Mouse (Mus musculus) liver, embryonic 12.5 days (tissue): ENCODE measurements around the gene Snrpb. TPM values are rescaled to one million over a fixed set of nuclear protein-coding genes. Genes with fewer than 3 reads are reported as not detected.

ENCODE experiments used
- ATAC-seq: fragments of 200-750 bp; cut with Nextera tagmentation; 2 replicates; pipeline ENCODE4 v1.8.0; 2017; ENCODE audit warnings: moderate number of reproducible peaks, mild to moderate bottlenecking, moderate library complexity
- H3K27ac ChIP-seq: fragments of 300-500 bp; sonication (generic); 2 replicates; pipeline ENCODE4 v1.5.1; 2016; ENCODE audit warnings: mild to moderate bottlenecking
- H3K27me3 ChIP-seq: fragments of 300-500 bp; sonication (generic); replicated peaks from 2 replicates; pipeline ENCODE4 v1.6.1; 2016; ENCODE audit warnings: mild to moderate bottlenecking, moderate library complexity
- H3K36me3 ChIP-seq: fragments of 300-500 bp; sonication (generic); 2 replicates; pipeline ENCODE4 v1.6.1; 2016; ENCODE audit warnings: mild to moderate bottlenecking, moderate library complexity
- H3K4me1 ChIP-seq: fragments of 300-500 bp; sonication (generic); 2 replicates; pipeline ENCODE4 v1.6.1; 2016
- H3K4me2 ChIP-seq: fragments of 300-500 bp; sonication (generic); 2 replicates; pipeline ENCODE4 v1.6.1; 2016; ENCODE audit warnings: mild to moderate bottlenecking, moderate library complexity
- H3K4me3 ChIP-seq: fragments of 300-500 bp; sonication (generic); 2 replicates; pipeline ENCODE4 v1.5.1; 2016; ENCODE audit warnings: mild to moderate bottlenecking, moderate library complexity
- H3K9ac ChIP-seq: fragments of 300-500 bp; sonication (generic); 2 replicates; pipeline ENCODE4 v1.6.1; 2016; ENCODE audit warnings: mild to moderate bottlenecking, moderate library complexity
- H3K9me3 ChIP-seq: fragments of 300-500 bp; sonication (generic); replicated peaks from 2 replicates; pipeline ENCODE4 v1.6.1; 2016; ENCODE audit warnings: mild to moderate bottlenecking, moderate library complexity
- WGBS: fragments of 180-500 bp; shearing (Covaris S2); methylation state at CpG from one replicate; pipeline ENCODE4 v1.1.7; 2016; ENCODE audit not compliant: insufficient replicate concordance; 5-methylcytosine and 5-hydroxymethylcytosine counted together
- polyA plus RNA-seq: library from polyadenylated mRNA; unstranded; fragments of >200 nt; fragmentation: Nextera tagmentation; extraction: Ambion mirVana; gene quantifications from 2 replicates; pipeline ENCODE4 v1.2.1, GENCODE M21; 2016

The Snrpb gene
- 436 and 453 TPM in 2 replicates for polyA plus RNA-seq

DNA sequence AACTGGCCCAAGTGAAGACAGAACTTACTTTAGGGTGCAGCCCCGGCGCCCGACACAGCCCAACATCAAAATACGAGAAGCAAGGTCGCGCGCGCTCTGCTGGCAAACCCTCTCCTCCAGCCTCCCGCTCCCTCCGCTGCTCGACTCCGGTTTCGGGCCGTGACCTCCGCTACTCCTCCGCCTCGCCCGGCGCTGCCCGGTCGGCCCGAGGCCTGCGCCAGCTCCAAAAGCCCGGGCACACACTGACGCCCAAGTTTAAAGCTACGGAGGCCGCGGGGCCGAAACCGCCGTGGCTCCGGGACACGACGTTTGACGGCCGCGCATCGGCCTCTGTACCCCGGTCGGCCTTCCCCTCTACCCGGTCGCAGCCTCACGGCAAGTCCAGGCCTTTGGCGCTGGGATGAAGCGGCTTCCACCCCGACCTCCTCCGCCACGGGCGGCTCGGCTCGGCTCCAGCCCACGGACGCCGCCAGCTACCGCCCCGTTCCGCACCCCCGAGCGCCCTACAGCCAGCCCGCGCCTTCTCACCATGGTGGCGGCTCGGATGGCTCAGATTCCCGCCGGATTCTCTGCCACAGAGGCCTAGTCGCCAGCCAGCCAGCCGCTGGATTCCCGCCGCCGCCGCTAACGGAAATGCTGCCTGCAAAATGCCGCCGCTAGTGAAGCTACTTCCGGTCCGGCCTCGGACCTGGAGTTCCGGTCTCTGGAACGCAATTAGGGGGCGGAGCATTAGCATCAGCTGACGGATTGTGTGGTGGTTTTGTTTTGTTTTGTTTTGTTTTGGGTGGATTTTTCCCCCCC, at the start of gene Snrpb:
Snrpb (minus strand) TSS at position 698 of the 801 bp plus-strand sequence.
- peak; percentile 86 for ATAC-seq
- under 1% methylated on average over 81 of the region's 81 CpGs for WGBS
- Histone ChIP-seq H3K4me1 (peaks cover 33% of the 10 kb centered on the region), H3K9me3 (no peaks in the 10 kb centered on the region), H3K36me3 (peaks cover 35% of the 10 kb centered on the region), H3K9ac (peak within 1 kb of the TSS; percentile 99), H3K4me2 (peak within 1 kb of the TSS; percentile 87), H3K27ac (peak within 1 kb of the TSS; percentile 88), H3K27me3 (no peaks in the 10 kb centered on the region), H3K4me3 (peak within 1 kb of the TSS; percentile 100)

DNA sequence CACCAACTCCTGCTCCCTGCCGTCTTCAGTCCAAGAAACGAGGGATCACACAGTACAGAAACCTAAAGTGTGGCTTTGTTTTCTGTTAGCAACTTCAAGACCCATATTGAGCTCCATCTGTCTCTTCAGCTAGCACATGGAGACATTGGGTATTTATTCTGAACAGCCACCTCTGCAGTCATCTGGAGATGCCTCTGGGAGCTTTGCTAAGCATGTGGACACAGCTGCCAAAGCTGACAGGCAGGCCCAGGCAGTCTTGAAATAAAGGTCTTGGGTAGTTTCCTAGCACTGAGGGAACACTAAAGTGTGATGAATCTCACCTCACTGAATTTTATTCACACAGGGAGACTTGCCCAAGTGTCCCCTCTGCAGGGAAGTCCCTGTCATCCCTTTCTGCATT, 32.4 kb upstream of the Snrpb start:
- Histone ChIP-seq H3K4me2 (no peak overlapping the region), H3K27ac (no peak overlapping the region), H3K4me3 (no peak overlapping the region), H3K4me1 (no peaks in the 10 kb centered on the region), H3K27me3 (no peaks in the 10 kb centered on the region), H3K36me3 (no peaks in the 10 kb centered on the region), H3K9ac (no peak overlapping the region), H3K9me3 (no peaks in the 10 kb centered on the region)
- 74% methylated on average over 2 of the region's 2 CpGs for WGBS
- ATAC-seq: no peak

GRCm38 (mm10) chr2:130209636-130210035, 30.4 kb upstream of the Snrpb start:
- Histone ChIP-seq H3K4me3 (no peak overlapping the region), H3K27me3 (no peaks in the 10 kb centered on the region), H3K9ac (no peak overlapping the region), H3K27ac (no peak overlapping the region), H3K9me3 (no peaks in the 10 kb centered on the region), H3K36me3 (no peaks in the 10 kb centered on the region), H3K4me1 (no peaks in the 10 kb centered on the region), H3K4me2 (no peak overlapping the region)
- ATAC-seq: no peak
- 68% methylated on average over 3 of the region's 3 CpGs for WGBS

GRCm38 (mm10) chr2:130207996-130208395, 28.8 kb upstream of the Snrpb start:
- 0 out of 2 replicates have a peak, but pooled peaks cover 3% of the 10 kb centered on the region for H3K27me3 ChIP-seq
- no peak overlapping the region for H3K4me2 ChIP-seq
- H3K9ac ChIP-seq: no peak overlapping the region
- no peak overlapping the region for H3K27ac ChIP-seq
- H3K4me3 ChIP-seq: no peak overlapping the region
- H3K9me3 ChIP-seq: no peaks in the 10 kb centered on the region
- no peaks in the 10 kb centered on the region for H3K36me3 ChIP-seq
- no peaks in the 10 kb centered on the region for H3K4me1 ChIP-seq
- 57% methylated on average over 3 of the region's 3 CpGs for WGBS
- ATAC-seq: no peak

DNA sequence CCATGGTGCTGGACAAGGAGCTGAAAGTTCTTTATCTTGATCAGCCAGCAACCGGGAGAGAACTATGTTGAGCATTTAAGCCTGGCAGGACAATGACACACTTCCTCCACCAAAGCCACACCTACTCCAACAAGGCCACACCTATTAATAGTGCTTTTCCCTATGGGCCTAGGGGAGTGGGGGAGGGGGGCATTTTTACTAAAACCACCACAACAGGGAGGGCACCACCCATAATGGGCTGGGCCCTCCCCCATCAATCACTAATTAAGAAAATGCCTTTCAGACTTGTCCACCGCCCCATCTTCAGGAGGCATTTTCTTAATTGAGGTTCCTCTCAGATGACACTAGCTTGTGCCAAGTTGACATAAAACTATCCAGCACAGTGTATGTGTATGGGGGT, 28.2 kb upstream of the Snrpb start:
- Histone ChIP-seq H3K9ac (no peak overlapping the region), H3K4me3 (no peak overlapping the region)

GRCm38 (mm10) chr2:130200961-130201360, 21.8 kb upstream of the Snrpb start:
- Histone ChIP-seq H3K9me3 (no peaks in the 10 kb centered on the region), H3K4me3 (no peak overlapping the region), H3K4me2 (no peak overlapping the region), H3K9ac (no peak overlapping the region), H3K27me3 (0 out of 2 replicates have a peak, but pooled peaks cover 6% of the 10 kb centered on the region), H3K4me1 (no peaks in the 10 kb centered on the region), H3K27ac (no peak overlapping the region), H3K36me3 (no peaks in the 10 kb centered on the region)
- ATAC-seq: no peak
- WGBS: 70% methylated on average over 5 of the region's 5 CpGs

More for the DNA sequence above, 28.2 kb upstream of the Snrpb start:
- Histone ChIP-seq H3K27me3 (0 out of 2 replicates have a peak, but pooled peaks cover 3% of the 10 kb centered on the region), H3K4me1 (no peaks in the 10 kb centered on the region), H3K27ac (no peak overlapping the region), H3K4me2 (no peak overlapping the region), H3K36me3 (no peaks in the 10 kb centered on the region), H3K9me3 (no peaks in the 10 kb centered on the region)
- WGBS: 42% methylated on average over 2 of the region's 2 CpGs
- ATAC-seq: no peak

DNA sequence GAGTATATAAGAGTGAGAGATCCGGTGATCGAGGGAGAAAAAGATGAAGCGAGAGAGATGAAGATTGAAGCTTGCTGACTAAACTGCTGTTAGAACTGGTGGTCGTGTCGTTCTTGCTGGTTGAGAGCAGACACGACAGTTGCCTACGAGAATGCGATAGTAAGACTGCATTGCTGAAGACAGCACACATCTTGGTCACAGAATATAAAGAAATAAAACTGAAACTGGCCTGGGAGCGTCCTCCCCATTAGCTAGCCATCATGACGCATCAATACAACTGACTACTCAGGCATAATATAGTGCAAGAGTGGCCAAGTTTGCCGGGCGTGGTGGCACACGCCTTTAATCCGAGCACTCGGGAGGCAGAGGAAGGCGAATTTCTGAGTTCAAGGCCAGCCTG, 15.7 kb upstream of the Snrpb start, which contains the start of gene Tmc2:
Tmc2 (plus strand) TSS at position 301 of the 400 bp plus-strand sequence.
- Histone ChIP-seq H3K4me3 (no peak within 1 kb of the TSS), H3K4me2 (no peak within 1 kb of the TSS), H3K9me3 (no peaks in the 10 kb centered on the region), H3K27ac (no peak within 1 kb of the TSS), H3K36me3 (no peaks in the 10 kb centered on the region), H3K27me3 (no peaks in the 10 kb centered on the region), H3K4me1 (no peaks in the 10 kb centered on the region), H3K9ac (no peak within 1 kb of the TSS)
- ATAC-seq: no peak
- WGBS: 89% methylated on average over 16 of the region's 16 CpGs

GRCm38 (mm10) chr2:130188391-130188790, 9.2 kb upstream of the Snrpb start:
- Histone ChIP-seq H3K9me3 (no peaks in the 10 kb centered on the region), H3K36me3 (no peaks in the 10 kb centered on the region), H3K27ac (no peak overlapping the region), H3K4me3 (no peak overlapping the region), H3K4me2 (no peak overlapping the region), H3K4me1 (no peaks in the 10 kb centered on the region), H3K27me3 (0 out of 2 replicates have a peak, but pooled peaks cover 5% of the 10 kb centered on the region), H3K9ac (no peak overlapping the region)
- no peak for ATAC-seq
- WGBS: 67% methylated on average over 12 of the region's 12 CpGs

GRCm38 (mm10) chr2:130179507-130180019, 360 bp upstream of the Snrpb start:
- Histone ChIP-seq H3K4me3 (peak overlapping the region; percentile 100), H3K4me2 (peak overlapping the region; percentile 87), H3K9me3 (no peaks in the 10 kb centered on the region), H3K9ac (peak overlapping the region; percentile 99), H3K27me3 (0 out of 2 replicates have a peak, but pooled peaks cover 5% of the 10 kb centered on the region), H3K27ac (peak overlapping the region; percentile 88), H3K36me3 (peaks cover 28% of the 10 kb centered on the region), H3K4me1 (peaks cover 33% of the 10 kb centered on the region)
- 3% methylated on average over 15 of the region's 15 CpGs for WGBS
- ATAC-seq: peak; percentile 78

DNA sequence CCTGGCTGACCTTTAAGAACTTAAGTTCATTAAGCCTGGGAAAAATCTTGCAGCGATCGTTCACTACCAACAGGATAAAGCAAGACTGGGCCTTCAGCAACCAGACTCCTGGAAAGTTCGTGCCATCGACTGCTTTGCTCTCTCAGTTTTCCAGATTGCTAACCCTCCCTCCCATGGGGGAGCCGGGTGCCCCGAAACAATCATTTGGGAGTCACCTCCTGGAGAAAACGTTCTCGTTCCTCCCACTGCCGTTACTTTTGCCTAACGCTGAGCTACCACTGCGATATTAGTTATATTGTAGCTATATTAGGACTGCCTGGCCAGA, 860 bp downstream of the Snrpb start:
- peak; percentile 16; the same call in 1 of the 2 replicates for ATAC-seq

GRCm38 (mm10) chr2:130176820-130177219, 2.4 kb downstream of the Snrpb start:
- H3K27me3 ChIP-seq: no peaks in the 10 kb centered on the region
- H3K4me2 ChIP-seq: peak overlapping the region; percentile 87
- WGBS: 54% methylated on average over 8 of the region's 8 CpGs
- H3K9me3 ChIP-seq: no peaks in the 10 kb centered on the region
- peak overlapping the region; percentile 100 for H3K4me3 ChIP-seq
- peaks cover 33% of the 10 kb centered on the region for H3K4me1 ChIP-seq
- peaks cover 55% of the 10 kb centered on the region for H3K36me3 ChIP-seq
- no peak for ATAC-seq
- H3K9ac ChIP-seq: peak overlapping the region; percentile 99
- H3K27ac ChIP-seq: no peak overlapping the region

More for the DNA sequence above, 860 bp downstream of the Snrpb start:
- 1% methylated on average over 11 of the region's 11 CpGs for WGBS
- Histone ChIP-seq H3K27me3 (no peaks in the 10 kb centered on the region), H3K9me3 (no peaks in the 10 kb centered on the region), H3K4me2 (peak overlapping the region; percentile 87), H3K27ac (peak overlapping the region; percentile 88), H3K36me3 (peaks cover 40% of the 10 kb centered on the region), H3K4me3 (peak overlapping the region; percentile 100), H3K9ac (peak overlapping the region; percentile 99), H3K4me1 (peaks cover 33% of the 10 kb centered on the region)

GRCm38 (mm10) chr2:130171674-130172073, 7.5 kb downstream of the Snrpb start:
- WGBS: 67% methylated on average over 2 of the region's 2 CpGs
- ATAC-seq: no peak
- H3K27ac ChIP-seq: no peak overlapping the region

More at GRCm38 (mm10) chr2:130171674-130172073, 7.5 kb downstream of the Snrpb start:
- H3K36me3 ChIP-seq: peaks cover 98% of the 10 kb centered on the region
- no peak overlapping the region for H3K4me2 ChIP-seq
- H3K27me3 ChIP-seq: no peaks in the 10 kb centered on the region
- H3K9ac ChIP-seq: no peak overlapping the region
- no peak overlapping the region for H3K4me3 ChIP-seq
- peaks cover 11% of the 10 kb centered on the region for H3K4me1 ChIP-seq
- H3K9me3 ChIP-seq: no peaks in the 10 kb centered on the region
